Mouse (Mus musculus) MEL (cell line): ENCODE results near the gene Gtpbp2. TPM values are rescaled to one million over a fixed set of nuclear protein-coding genes. Genes with fewer than 3 reads are reported as not detected.

Experiments
- DNase-seq: peaks from one replicate; pipeline ENCODE4 v3.0.0; 2011; ENCODE audit warnings: low read depth, low spot score
- H3K27ac ChIP-seq: 2 replicates; pipeline ENCODE4 v1.5.1; 2012; ENCODE audit warnings: low read depth, mild to moderate bottlenecking, control low read depth, low read length, moderate library complexity; ENCODE audit not compliant: control insufficient read depth
- H3K27me3 ChIP-seq, 2 experiments: fragments of 150-350 bp in 1 of 2; sonication (generic) in 1 of 2; 2 replicates each; pipeline ENCODE4 v1.6.1; 2012; ENCODE audit warnings: low read length in 2 of 2, mild to moderate bottlenecking in 2 of 2, improper control_type of control experiment in 1 of 2, moderate library complexity in 1 of 2; ENCODE audit not compliant: insufficient read depth in 2 of 2, control insufficient read depth in 1 of 2
- H3K36me3 ChIP-seq, 2 experiments: 2 replicates each; pipeline ENCODE4 v1.6.1; 2012 to 2014; ENCODE audit warnings: low read length in 2 of 2, improper control_type of control experiment in 1 of 2, inconsistent platforms in 1 of 2, mild to moderate bottlenecking in 1 of 2; ENCODE audit not compliant: insufficient read depth in 2 of 2, control insufficient read depth in 1 of 2
- H3K4me1 ChIP-seq, 2 experiments: fragments of 150-350 bp in 1 of 2; sonication (generic) in 1 of 2; 2 replicates each; pipeline ENCODE4 v1.6.1; 2012; ENCODE audit warnings: low read length in 2 of 2, improper control_type of control experiment in 1 of 2, mild to moderate bottlenecking in 1 of 2; ENCODE audit not compliant: insufficient read depth in 2 of 2, control insufficient read depth in 1 of 2
- H3K4me3 ChIP-seq, 2 experiments: fragments of 150-350 bp in 1 of 2; sonication (generic) in 1 of 2; 2 replicates each; pipeline ENCODE4 v1.5.1; 2012; ENCODE audit warnings: low read depth in 2 of 2, low read length in 2 of 2, mild to moderate bottlenecking in 2 of 2, moderate library complexity in 2 of 2, control low read depth in 1 of 2, improper control_type of control experiment in 1 of 2; ENCODE audit not compliant: control insufficient read depth in 1 of 2, insufficient read depth in 1 of 2
- H3K79me2 ChIP-seq: 2 replicates; pipeline ENCODE4 v1.6.1; 2012; ENCODE audit warnings: mild to moderate bottlenecking, low read length, moderate library complexity; ENCODE audit not compliant: control insufficient read depth, poor library complexity, insufficient read depth
- H3K9ac ChIP-seq: 2 replicates; pipeline ENCODE4 v1.6.1; 2012; ENCODE audit warnings: low read depth, mild to moderate bottlenecking, control low read depth, low read length, moderate library complexity; ENCODE audit not compliant: control insufficient read depth, poor library complexity, severe bottlenecking
- H3K9me3 ChIP-seq: fragments of 150-350 bp; sonication (generic); replicated peaks from 2 replicates; pipeline ENCODE4 v1.6.1; 2012; ENCODE audit warnings: mild to moderate bottlenecking, low read length, improper control_type of control experiment, moderate library complexity; ENCODE audit not compliant: insufficient read depth
- BHLHE40 ChIP-seq: IDR thresholded peaks from 2 replicates; pipeline ENCODE4 v1.6.1; 2012; ENCODE audit warnings: low read depth, mild to moderate bottlenecking, inconsistent platforms, low read length, improper control_type of control experiment, borderline replicate concordance
- CHD1 ChIP-seq: IDR thresholded peaks from 2 replicates; pipeline ENCODE4 v1.6.1; 2012; ENCODE audit warnings: low read depth, mild to moderate bottlenecking, inconsistent platforms, low read length, improper control_type of control experiment
- CHD2 ChIP-seq: IDR thresholded peaks from 2 replicates; pipeline ENCODE4 v1.6.1; 2011; ENCODE audit warnings: low read length, improper control_type of control experiment
- CTCF ChIP-seq, 3 experiments: IDR thresholded peaks in 2 of 3; conservative IDR thresholded peaks in 1 of 3; 2 replicates each; pipeline ENCODE4 v1.5.1; 2011 to 2012; ENCODE audit warnings: low read length in 3 of 3, low read depth in 2 of 3, mild to moderate bottlenecking in 2 of 3, improper control_type of control experiment in 1 of 3, inconsistent platforms in 1 of 3, mixed read lengths in 1 of 3, moderate library complexity in 1 of 3; ENCODE audit not compliant: control insufficient read depth in 1 of 3, insufficient read depth in 1 of 3, poor library complexity in 1 of 3, severe bottlenecking in 1 of 3
- E2F4 ChIP-seq: IDR thresholded peaks from 2 replicates; pipeline ENCODE4 v1.6.1; 2011; ENCODE audit warnings: low read depth, low read length, improper control_type of control experiment, borderline replicate concordance
- GABPA ChIP-seq: IDR thresholded peaks from 2 replicates; pipeline ENCODE4 v1.6.1; 2012; ENCODE audit warnings: low read depth, mild to moderate bottlenecking, inconsistent platforms, low read length, improper control_type of control experiment, moderate library complexity
- GATA1 ChIP-seq: IDR thresholded peaks from 2 replicates; pipeline ENCODE4 v1.6.1; 2011; ENCODE audit warnings: low read depth, low read length, improper control_type of control experiment
- JUND ChIP-seq: IDR thresholded peaks from 2 replicates; pipeline ENCODE4 v1.6.1; 2011; ENCODE audit warnings: low read depth, mild to moderate bottlenecking, improper control_type of control experiment, low read length
- KAT2A ChIP-seq: conservative IDR thresholded peaks from 2 replicates; pipeline ENCODE4 v1.6.1; 2012; ENCODE audit warnings: low read depth, low read length, improper control_type of control experiment, inconsistent platforms
- MAZ ChIP-seq: IDR thresholded peaks from 2 replicates; pipeline ENCODE4 v1.6.1; 2012; ENCODE audit warnings: low read depth, mild to moderate bottlenecking, inconsistent platforms, low read length, improper control_type of control experiment
- MEF2A ChIP-seq: IDR thresholded peaks from 2 replicates; pipeline ENCODE4 v1.6.1; 2014; ENCODE audit warnings: low read depth, mild to moderate bottlenecking, inconsistent platforms, low read length, improper control_type of control experiment; ENCODE audit not compliant: poor library complexity, insufficient replicate concordance, severe bottlenecking; ENCODE audit errors: extremely low read depth
- MYB ChIP-seq: IDR thresholded peaks from 2 replicates; pipeline ENCODE4 v1.6.1; 2011; ENCODE audit warnings: mild to moderate bottlenecking, low read depth, low read length, improper control_type of control experiment
- MYC ChIP-seq: IDR thresholded peaks from 2 replicates; pipeline ENCODE4 v1.6.1; 2011; ENCODE audit warnings: low read depth, mild to moderate bottlenecking, low read length, improper control_type of control experiment, moderate library complexity
- NELFE ChIP-seq: IDR thresholded peaks from 2 replicates; pipeline ENCODE4 v1.6.1; 2011; ENCODE audit warnings: low read depth, low read length, improper control_type of control experiment
- POLR2A ChIP-seq, 2 experiments: IDR thresholded peaks; 2 replicates each; pipeline ENCODE4 v1.6.1; 2011 to 2012; ENCODE audit warnings: low read length in 2 of 2, mild to moderate bottlenecking in 2 of 2, control low read depth in 1 of 2, improper control_type of control experiment in 1 of 2, low read depth in 1 of 2, moderate library complexity in 1 of 2; ENCODE audit not compliant: control insufficient read depth in 1 of 2, insufficient read depth in 1 of 2, poor library complexity in 1 of 2
- POLR2AphosphoS5 ChIP-seq: IDR thresholded peaks from 2 replicates; pipeline ENCODE4 v1.6.1; 2012; ENCODE audit warnings: low read depth, borderline replicate concordance, mild to moderate bottlenecking, inconsistent platforms, low read length, moderate library complexity, mixed read lengths
- RCOR1 ChIP-seq: IDR thresholded peaks from 2 replicates; pipeline ENCODE4 v1.6.1; 2012; ENCODE audit warnings: low read depth, mild to moderate bottlenecking, inconsistent platforms, low read length, improper control_type of control experiment
- SMC3 ChIP-seq: IDR thresholded peaks from 2 replicates; pipeline ENCODE4 v1.6.1; 2011; ENCODE audit warnings: low read depth, low read length, improper control_type of control experiment
- TAL1 ChIP-seq: IDR thresholded peaks from 2 replicates; pipeline ENCODE4 v1.6.1; 2012; ENCODE audit warnings: mild to moderate bottlenecking, inconsistent platforms, low read length, moderate library complexity, mixed read lengths
- USF1 ChIP-seq: IDR thresholded peaks from 2 replicates; pipeline ENCODE4 v1.6.1; 2014; ENCODE audit warnings: low read depth, mild to moderate bottlenecking, inconsistent platforms, low read length, improper control_type of control experiment, moderate library complexity
- ZKSCAN1 ChIP-seq: IDR thresholded peaks from 2 replicates; pipeline ENCODE4 v1.6.1; 2012; ENCODE audit warnings: low read depth, mild to moderate bottlenecking, inconsistent platforms, low read length, improper control_type of control experiment, moderate library complexity
- ZMIZ1 ChIP-seq: IDR thresholded peaks from 2 replicates; pipeline ENCODE4 v1.6.1; 2012; ENCODE audit warnings: low read depth, mild to moderate bottlenecking, inconsistent platforms, low read length, improper control_type of control experiment, moderate library complexity
- polyA plus RNA-seq, 2 experiments: library from polyadenylated mRNA; stranded (reverse) in 1 of 2; unstranded in 1 of 2; fragments of >175 nt in 1 of 2; fragments of >200 nt in 1 of 2; gene quantifications; 2 replicates each; pipeline versions ENCODE4 v1.2.1 to v1.2.4; 2012; ENCODE audit warnings: low replicate concordance in 2 of 2, low read depth in 1 of 2; ENCODE audit not compliant: insufficient read length in 2 of 2, insufficient read depth in 1 of 2, missing spikeins in 1 of 2
- total RNA-seq: library from RNA; depleted of rRNA; stranded (reverse); fragments of 300-350 nt; gene quantifications from 2 replicates; pipeline ENCODE4 v1.2.3, GENCODE M21; 2012

Gene Gtpbp2
- total and polyA plus RNA-seq, 3 experiments: 18.1 to 46.7 TPM; not detected in 1

GRCm38 (mm10) chr17:46122791-46123190 is 38.0 kb upstream of the Gtpbp2 start:
- Histone ChIP-seq H3K79me2 (no peaks in the 10 kb centered on the region), H3K9me3 (no peaks in the 10 kb centered on the region), H3K27ac (no peak overlapping the region), H3K27me3 (no peaks in the 10 kb centered on the region), H3K4me3 (no peak overlapping the region), H3K9ac (no peak overlapping the region), H3K36me3 (peaks cover 0 to 6% of the 10 kb centered on the region in 2 experiments; a peak in 2 of 4 replicates), H3K4me1 (no peaks in the 10 kb centered on the region)
- TF ChIP-seq MYC: no peak
- no peak for TF ChIP-seq GATA1
- TF ChIP-seq JUND: no peak
- TF ChIP-seq ZKSCAN1: no peak
- TF ChIP-seq POLR2AphosphoS5: no peak
- TF ChIP-seq CTCF (IDR thresholded peaks at IDR 0.05 in 2 of 3, conservative IDR thresholded peaks at IDR 0.05 in 1 of 3; ENCODE audit: control insufficient read depth in 1 of 3, insufficient read depth in 1 of 3, low read depth in 2 of 3, low read length in 3 of 3, poor library complexity in 1 of 3, severe bottlenecking in 1 of 3): no peak
- no peak for TF ChIP-seq MEF2A
- TF ChIP-seq MAZ: no peak
- TF ChIP-seq POLR2A (IDR thresholded peaks at IDR 0.05; ENCODE audit: control insufficient read depth in 1 of 2, insufficient read depth in 1 of 2, low read depth in 1 of 2, low read length in 2 of 2, poor library complexity in 1 of 2): no peak
- TF ChIP-seq KAT2A: no peak
- TF ChIP-seq CHD1: no peak
- no peak for TF ChIP-seq ZMIZ1
- TF ChIP-seq USF1: no peak
- no peak for TF ChIP-seq NELFE
- no peak for TF ChIP-seq RCOR1
- no peak for TF ChIP-seq BHLHE40
- TF ChIP-seq CHD2: no peak
- TF ChIP-seq SMC3: no peak
- no peak for TF ChIP-seq TAL1
- TF ChIP-seq GABPA: no peak
- DNase-seq: no peak

- Histone ChIP-seq H3K79me2 (no peaks in the 10 kb centered on the region), H3K9ac (no peak overlapping the region), H3K9me3 (no peaks in the 10 kb centered on the region), H3K27me3 (no peaks in the 10 kb centered on the region), H3K27ac (no peak overlapping the region), H3K4me3 (no peak overlapping the region), H3K4me1 (no peaks in the 10 kb centered on the region), H3K36me3 (peaks cover 0 to 6% of the 10 kb centered on the region in 2 experiments; a peak in 2 of 4 replicates)
- DNase-seq: no peak
- no peak for TF ChIP-seq GABPA
- TF ChIP-seq MYB: no peak
- TF ChIP-seq POLR2A (IDR thresholded peaks at IDR 0.05; ENCODE audit: control insufficient read depth in 1 of 2, insufficient read depth in 1 of 2, low read depth in 1 of 2, low read length in 2 of 2, poor library complexity in 1 of 2): no peak
- TF ChIP-seq E2F4: no peak
- no peak for TF ChIP-seq MEF2A
Measured at GRCm38 (mm10) chr17:46123285-46123684, 37.5 kb upstream of the Gtpbp2 start.
